Comparison of ENCODE assay signal across 10 mouse cellular contexts in genomic region chr3:53371910-53372309, GRCm38 (mm10).
DNase-seq lines count a peak whose midpoint lies in the region; ATAC-seq and TF ChIP-seq lines count a peak whose summit lies in the region.
"Had no signal": no experiment of that assay in that cellular context is flagged by ENCODE, and none has a peak within 500 bp of the region (broad histone marks: within the 10 kb centered on the region; RNA-seq: fewer than 3 reads in every experiment).

No protein-coding gene starts in this region.

- H3K36me3 ChIP-seq in forebrain, postnatal 0 days (ENCODE audit: insufficient read depth): no peaks in the 10 kb centered on the region
- H3K36me3 ChIP-seq in forebrain, embryonic 12.5 days (replicated peaks): no peaks in the 10 kb centered on the region

- no peak overlapping the region for H3K4me3 ChIP-seq in forebrain, postnatal 0 days (ENCODE audit: low read depth, low read length)
- no peak overlapping the region for H3K4me3 ChIP-seq in forebrain, embryonic 12.5 days (replicated peaks)
- H3K4me3 ChIP-seq in lung, adult 2 months (replicated peaks; ENCODE audit: extremely low read depth, low read depth, low read length): no peak overlapping the region

- H3K4me1 ChIP-seq in forebrain, postnatal 0 days (ENCODE audit: insufficient read depth): no peaks in the 10 kb centered on the region
- peaks cover 6% of the 10 kb centered on the region; the same call in 1 of the 2 replicates for H3K4me1 ChIP-seq in forebrain, embryonic 12.5 days
- H3K4me1 ChIP-seq in lung, adult 2 months (ENCODE audit: control insufficient read depth, insufficient read depth, low read length): no peaks in the 10 kb centered on the region

- no peaks in the 10 kb centered on the region; the same call in 1 of the 2 replicates for H3K27me3 ChIP-seq in forebrain, postnatal 0 days (ENCODE audit: insufficient read depth, low read length)
- no peaks in the 10 kb centered on the region for H3K27me3 ChIP-seq in forebrain, embryonic 12.5 days

- H3K9ac ChIP-seq in forebrain, postnatal 0 days: no peak overlapping the region
- H3K9ac ChIP-seq in forebrain, embryonic 12.5 days: no peak overlapping the region

- no peak for TF ChIP-seq POLR2A in lung, adult 2 months (IDR thresholded peaks at IDR 0.05; ENCODE audit: borderline replicate concordance, extremely low read depth, low read depth, low read length)

- WGBS in forebrain, postnatal 0 days: 39% methylated on average over 7 of the region's 7 CpGs
- WGBS in forebrain, embryonic 12.5 days: 77% methylated on average over 7 of the region's 7 CpGs
- WGBS in lung, adult 2 months: 66% methylated on average over 7 of the region's 7 CpGs

- peak; percentile 52 for DNase-seq in forebrain, postnatal 0 days
- no peak for DNase-seq in lung, adult 2 months
- DNase-seq in lung, adult 18-20 months: no peak
- peak; percentile 53 for DNase-seq in ZHBTc4 (ENCODE audit: low read depth, low spot score)
- peak; percentile 14 to 39 for DNase-seq in layer of hippocampus, postnatal 25 days (ENCODE audit: extremely low spot score in 1 of 2, low spot score in 1 of 2)
- no peak for DNase-seq in spleen, postnatal 10 days (ENCODE audit: low spot score in 2 of 2)
- no peak for DNase-seq in MN1 (ENCODE audit: low spot score)
- DNase-seq: kidney, postnatal 14 days had no signal

- no peaks in the 10 kb centered on the region for H3K9me3 ChIP-seq in forebrain, postnatal 0 days (ENCODE audit: low read length)
- no peaks in the 10 kb centered on the region for H3K9me3 ChIP-seq in forebrain, embryonic 12.5 days

- H3K4me2 ChIP-seq in forebrain, postnatal 0 days (ENCODE audit: low read depth): no peak overlapping the region
- no peak overlapping the region for H3K4me2 ChIP-seq in forebrain, embryonic 12.5 days

- peak; percentile 50; the same call in 1 of the 2 replicates for ATAC-seq in forebrain, postnatal 0 days
- no peak for ATAC-seq in forebrain, embryonic 12.5 days (ENCODE audit: low FRiP score)

- no peak overlapping the region for H3K27ac ChIP-seq in forebrain, postnatal 0 days (ENCODE audit: low read depth, low read length)
- H3K27ac ChIP-seq in forebrain, embryonic 12.5 days: no peak overlapping the region
- H3K27ac ChIP-seq: macrophage had no signal

- peak; percentile 51 for TF ChIP-seq CTCF in forebrain, postnatal 0 days (IDR thresholded peaks at IDR 0.05; ENCODE audit: low read depth)
- peak; percentile 19; the same call in 1 of the 2 replicates for TF ChIP-seq CTCF in lung, adult 2 months (IDR thresholded peaks at IDR 0.05; ENCODE audit: insufficient read depth, low read length)

Comparison
In these comparisons a context has a peak if more than half of its experiments do, and no peak if none do; other contexts are left out.
1. DNase-seq: peak in forebrain, postnatal 0 days (single experiment), ZHBTc4 (single experiment) and layer of hippocampus, postnatal 25 days (2 of 2); none in lung, adult 2 months (single experiment), lung, adult 18-20 months (0 of 2), spleen, postnatal 10 days (0 of 2) and MN1 (single experiment).